Mouse (Mus musculus) liver, postnatal 0 days (tissue): ENCODE data around the gene 1810030O07Rik.
"Not testable (repeated sequence)": the region's sequence is repeated elsewhere in the genome, so short reads cannot be mapped to it uniquely, and the experiment has no call there.

ENCODE experiments used
- CTCF ChIP-seq: sonication (generic); IDR thresholded peaks from 2 replicates; pipeline ENCODE4 v1.5.1; 2016; ENCODE audit warnings: antibody characterized with exemption, low read depth
- EP300 ChIP-seq: IDR thresholded peaks from 2 replicates; pipeline ENCODE4 v1.6.1; 2016; ENCODE audit warnings: antibody characterized with exemption, low read depth, mild to moderate bottlenecking

DNA sequence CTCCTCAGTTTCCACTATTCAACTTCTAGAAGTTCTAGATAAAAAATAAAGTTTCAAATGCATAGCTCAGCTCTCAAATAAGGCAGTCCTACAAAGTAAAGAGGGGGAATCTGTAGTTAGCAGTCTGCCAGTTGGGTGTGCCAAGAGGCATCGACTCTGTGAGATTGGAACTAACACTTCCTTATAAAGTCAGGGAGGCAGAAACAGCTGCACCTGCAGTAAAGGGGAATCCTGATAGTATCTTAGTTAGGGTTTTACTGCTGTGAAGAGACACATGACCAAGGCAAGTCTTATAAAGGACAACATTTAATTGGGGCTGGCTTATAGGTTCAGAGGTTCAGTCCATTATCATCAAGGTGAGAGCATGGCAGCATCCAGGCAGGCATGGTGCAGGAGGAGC lies 61.1 kb downstream of the 1810030O07Rik start:
- not testable (repeated sequence) for TF ChIP-seq CTCF, EP300
